Mouse (Mus musculus) T-helper 2 cell (primary cell): ENCODE results near the gene Pou4f1.

Source experiments
- in situ Hi-C: fragments of 300-600 bp; cut with MboI, MseI; formaldehyde crosslinking; loops from one replicate; pipeline ENCODE4 v1.15.1; 2025; ENCODE audit warnings: high pct_unique_total_duplicates

The Pou4f1 gene

DNA sequence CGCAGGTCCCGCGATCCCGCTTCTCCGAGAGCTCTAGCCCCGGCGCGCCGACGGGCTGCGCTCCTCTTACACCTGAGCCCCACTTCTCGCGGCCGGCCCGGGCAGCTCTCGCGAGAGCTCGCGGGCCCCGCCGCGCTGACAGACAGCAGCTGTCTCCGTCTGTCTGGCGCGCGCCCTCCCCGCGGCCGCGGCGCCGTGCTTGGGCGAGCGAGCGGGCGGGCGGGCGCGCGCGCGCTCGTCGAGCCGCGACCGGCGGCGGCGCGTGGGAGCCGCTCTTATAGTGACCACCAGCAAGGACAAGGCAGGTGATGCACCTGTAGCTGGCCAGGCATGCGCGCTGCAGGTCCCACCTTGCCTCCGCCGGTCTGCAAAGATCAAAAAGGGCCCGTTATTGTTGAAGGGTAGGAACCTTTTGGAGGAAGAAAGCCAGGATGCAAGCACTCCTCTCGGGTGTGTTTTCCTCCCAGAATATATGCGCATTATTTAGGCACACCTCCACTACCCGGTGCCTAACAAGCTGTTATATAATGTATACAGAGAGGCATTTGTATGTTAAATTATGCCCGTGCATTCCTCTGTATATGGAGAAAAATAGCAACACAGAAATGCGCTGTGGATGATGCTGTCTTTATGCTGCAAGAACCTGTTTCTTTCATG is at the start of gene Pou4f1:
Gene Pou4f1, minus strand, starts transcription at position 34 of the 657 bp plus-strand sequence.
- in situ Hi-C loops = loop anchor here (25.0 kb wide), 1 partner anchor 1381 kb away; the partner anchor contains the start of gene Fbxl3

DNA sequence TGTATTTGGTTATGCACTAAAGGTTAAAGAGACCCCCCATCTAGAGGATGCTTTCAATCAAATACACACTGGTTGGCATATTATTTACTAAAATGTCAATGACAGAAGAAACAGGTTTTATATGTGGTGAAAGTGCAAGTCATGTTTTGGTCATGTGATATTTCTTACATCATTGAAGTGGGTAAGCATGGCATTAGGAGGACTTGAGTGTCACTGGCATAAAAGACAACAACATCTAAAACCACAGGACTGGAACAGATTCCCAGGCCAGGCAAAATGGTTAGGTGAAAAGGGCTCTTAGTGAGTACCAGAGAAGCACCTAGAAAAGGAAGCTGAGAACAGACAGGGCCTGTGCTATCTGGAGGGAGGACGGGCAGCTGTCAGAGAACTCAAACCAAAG is 43.9 kb upstream of the Pou4f1 start:
- in situ Hi-C loops = loop anchor here (25.0 kb wide), 2 partner anchors 626 to 1376 kb away; partner anchors contain the start of gene Spry2

DNA sequence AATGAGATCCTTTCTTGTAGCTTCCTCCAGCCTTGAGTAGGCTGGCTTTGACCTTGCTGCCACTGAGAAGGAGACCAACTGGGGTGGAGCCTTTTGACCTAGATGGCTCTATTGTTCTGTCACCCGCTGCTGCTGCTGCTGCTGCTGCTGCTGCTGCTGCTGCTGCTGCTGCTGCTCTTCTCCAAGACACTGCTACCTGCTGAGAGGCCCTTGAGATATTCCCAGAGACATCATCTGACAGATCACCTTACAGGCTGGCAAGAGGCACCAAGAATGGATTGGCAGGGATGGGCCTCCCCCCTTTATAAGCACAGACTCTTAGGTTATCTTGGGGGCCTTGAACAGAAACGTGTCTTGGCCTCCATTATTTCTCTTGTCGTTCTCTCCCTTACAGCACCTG is 35.0 kb upstream of the Pou4f1 start:
- in situ Hi-C loops = loop anchor here (25.0 kb wide), 2 partner anchors 635 to 1385 kb away; partner anchors contain the start of gene Spry2

DNA sequence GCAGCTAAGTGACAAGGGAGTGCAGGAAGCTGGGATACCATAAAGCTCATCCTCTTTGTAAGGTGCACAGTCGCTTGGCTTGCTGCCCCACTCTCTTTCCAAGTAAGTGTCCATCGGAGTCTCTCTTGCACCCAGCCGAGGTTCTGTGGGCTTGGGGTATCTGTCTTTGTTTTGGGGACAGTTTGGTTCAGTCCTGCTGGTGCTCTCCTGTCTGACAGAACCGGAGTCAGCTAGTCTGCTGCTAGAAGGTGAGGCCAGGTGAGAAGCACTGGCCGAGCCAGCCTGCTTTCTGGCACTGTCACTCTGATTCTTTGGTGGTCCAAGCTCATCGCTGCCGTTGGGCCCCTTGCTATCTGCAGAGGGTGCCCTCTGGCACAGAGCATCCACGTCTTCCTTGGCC is 12.0 kb upstream of the Pou4f1 start:
- in situ Hi-C loops = no loop called here

DNA sequence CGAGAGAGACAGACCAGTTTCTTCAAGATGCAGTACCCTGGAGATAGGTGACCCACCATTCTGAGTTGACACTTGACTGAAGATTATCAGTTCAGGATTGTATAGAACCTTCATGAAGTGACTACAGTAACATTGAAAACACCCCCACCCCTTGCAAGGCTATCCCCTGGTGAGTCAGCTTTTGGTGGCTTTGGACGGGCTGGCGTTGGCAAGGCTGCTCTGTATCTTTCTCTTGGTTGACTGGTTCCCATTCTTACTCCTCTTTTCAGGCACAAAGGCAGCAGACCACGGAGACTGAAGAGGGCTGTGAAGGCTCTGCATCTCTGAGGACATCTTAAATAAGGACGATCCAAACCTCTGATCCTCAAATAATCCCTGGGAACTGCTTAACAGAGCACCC is 10.8 kb upstream of the Pou4f1 start:
- in situ Hi-C loops = no loop called here

DNA sequence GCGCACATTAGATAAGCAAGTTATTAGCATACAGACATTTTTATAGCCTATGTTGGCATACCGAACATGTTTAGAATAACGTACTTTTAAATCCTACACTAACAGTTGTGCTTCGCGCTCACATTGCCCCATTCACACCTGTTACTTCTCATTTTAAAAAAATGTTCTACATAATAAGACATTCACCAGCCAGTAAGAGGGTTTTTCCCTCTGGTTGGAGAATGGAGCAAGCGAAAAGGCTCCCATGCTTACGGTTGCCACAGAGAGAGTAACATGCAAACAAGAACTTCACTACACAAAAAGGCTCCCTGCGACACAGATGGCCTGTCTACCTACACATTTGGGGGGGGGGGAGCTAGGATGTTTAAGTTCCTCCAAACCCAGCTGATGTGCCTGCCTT is 9.8 kb upstream of the Pou4f1 start:
- in situ Hi-C loops = no loop called here

DNA sequence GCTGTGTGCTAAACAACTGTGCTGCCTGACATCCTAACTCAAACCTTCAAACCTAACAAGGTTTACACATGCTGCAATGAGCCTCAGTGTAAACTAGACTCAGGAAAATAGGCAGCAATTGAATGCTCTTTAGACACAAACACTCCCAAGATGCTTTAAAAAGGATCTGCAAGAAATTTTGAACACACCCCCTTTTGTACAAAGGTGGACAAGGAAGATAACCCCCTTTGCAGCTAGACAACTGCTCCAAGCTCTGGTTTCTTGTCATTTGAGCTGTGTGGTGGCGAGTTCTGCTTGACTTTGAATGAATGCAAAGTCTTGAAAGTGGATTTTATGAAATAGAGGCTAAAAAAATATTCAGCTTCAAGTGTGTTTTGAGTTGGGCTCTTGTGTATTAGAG is 7.6 kb upstream of the Pou4f1 start:
- in situ Hi-C loops = no loop called here

DNA sequence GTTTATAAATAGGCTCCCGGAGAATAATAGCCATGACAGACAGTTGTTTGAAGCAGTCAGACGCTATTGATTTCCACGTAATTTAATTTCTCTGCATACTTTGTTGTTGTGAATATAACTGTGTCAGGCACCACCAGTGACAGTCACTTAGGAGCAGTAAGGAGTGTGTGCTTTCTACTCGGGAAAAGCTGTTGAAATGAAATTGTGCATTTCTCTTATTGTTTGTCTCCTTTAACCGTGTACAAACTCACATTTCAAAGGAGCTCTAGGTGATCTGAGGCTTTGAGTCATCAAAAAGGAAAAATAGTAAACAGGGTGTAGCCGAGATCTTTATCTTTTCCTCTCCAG is 798 bp upstream of the Pou4f1 start:
- in situ Hi-C loops = loop anchor here (25.0 kb wide), 1 partner anchor 1381 kb away; the partner anchor contains the start of gene Fbxl3

DNA sequence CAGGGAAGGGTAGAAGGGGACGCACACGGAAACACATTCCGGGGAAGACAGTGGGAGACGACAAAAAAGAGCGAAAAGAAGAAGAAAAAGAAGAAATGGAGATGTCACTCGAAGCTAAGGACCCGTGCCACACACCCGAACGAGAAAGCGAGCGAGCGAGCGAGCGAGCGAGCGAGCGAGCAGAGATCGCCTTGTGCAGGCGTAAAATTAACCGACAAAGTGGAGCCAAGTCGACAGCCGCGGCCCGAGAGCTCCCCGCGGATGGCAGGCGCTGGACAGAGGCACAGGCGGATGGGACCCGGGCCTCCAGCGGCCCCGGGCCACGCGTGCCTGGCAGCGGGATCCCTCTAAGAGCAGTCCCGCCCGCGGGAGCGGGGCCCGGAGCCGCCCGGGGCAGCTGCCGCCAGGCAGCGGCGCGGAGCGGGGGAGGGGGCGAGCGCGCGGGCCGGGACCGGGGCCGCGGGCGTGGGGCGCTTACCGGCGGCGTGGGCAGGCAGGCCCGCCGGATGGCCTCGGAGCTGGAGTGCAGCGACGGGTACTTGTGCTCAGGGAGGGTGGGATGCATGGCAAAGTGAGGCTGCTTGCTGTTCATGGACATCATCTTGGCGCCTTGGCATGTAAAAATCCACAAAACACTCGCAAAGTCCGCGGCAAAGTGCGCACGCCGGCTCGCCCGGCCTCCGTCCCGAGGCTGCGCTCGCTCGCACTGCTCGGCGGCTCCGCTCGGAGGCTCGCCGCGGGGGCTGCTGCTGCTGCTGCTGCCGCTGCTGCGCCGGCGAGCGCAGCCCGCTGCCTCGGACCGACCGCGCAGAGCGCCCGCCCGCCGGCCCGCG is 450 bp downstream of the Pou4f1 start:
- in situ Hi-C loops = loop anchor here (25.0 kb wide), 1 partner anchor 1380 kb away; the partner anchor contains the start of gene Fbxl3

DNA sequence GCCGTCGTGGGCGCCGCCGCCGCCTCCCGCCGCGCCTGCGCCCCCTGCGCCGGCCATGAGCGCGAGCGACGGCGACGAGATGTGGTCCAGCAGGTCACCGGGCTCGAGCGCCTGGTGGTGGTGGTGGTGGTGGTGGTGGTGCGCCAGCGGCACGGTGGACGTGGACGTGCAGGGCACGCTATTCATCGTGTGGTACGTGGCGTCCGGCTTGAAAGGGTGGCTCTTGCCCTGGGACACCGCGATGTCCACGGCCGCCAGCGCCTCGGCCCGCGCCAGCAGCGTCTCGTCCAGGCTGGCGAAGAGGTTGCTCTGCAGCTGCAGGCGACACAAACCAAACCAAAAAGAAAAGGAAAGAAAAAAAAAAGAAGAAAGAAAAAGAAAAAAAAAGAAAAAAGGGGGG is 1.2 kb downstream of the Pou4f1 start:
- in situ Hi-C loops = loop anchor here (25.0 kb wide), 1 partner anchor 1379 kb away; the partner anchor contains the start of gene Fbxl3

DNA sequence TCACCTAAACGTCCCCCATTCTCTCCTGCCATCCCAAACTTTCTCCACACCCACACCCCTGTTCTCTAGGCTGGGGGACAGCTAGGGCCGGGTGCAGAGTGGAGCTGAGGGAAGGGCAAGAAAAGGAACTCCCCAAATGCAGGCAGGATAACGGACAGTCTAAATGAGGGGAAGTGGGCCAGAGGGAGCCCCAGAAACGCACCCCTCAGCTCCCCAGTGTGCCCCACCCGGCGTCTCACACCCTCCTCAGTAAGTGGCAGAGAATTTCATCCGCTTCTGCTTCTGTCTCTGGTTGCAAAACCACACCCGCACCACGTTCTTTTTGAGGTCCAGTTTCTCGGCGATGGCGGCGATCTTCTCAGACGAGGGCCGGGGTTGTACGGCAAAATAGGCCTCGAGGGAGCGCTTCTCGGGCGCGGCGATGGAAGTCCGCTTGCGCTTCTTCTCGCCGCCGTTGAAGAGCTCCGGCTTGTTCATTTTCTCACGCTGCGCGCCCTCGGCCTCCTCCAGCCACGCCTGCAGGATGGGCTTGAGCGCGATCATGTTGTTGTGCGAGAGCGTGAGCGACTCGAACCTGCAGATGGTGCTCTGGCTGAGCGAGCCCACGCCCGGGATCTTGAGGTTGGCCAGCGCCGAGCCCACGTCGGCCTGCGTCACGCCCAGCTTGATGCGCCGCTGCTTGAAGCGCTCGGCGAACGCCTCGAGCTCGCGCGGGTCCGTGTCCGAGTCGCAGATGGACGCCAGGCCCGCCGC is 2.1 kb downstream of the Pou4f1 start:
- in situ Hi-C loops = loop anchor here (25.0 kb wide), 1 partner anchor 1378 kb away; the partner anchor contains the start of gene Fbxl3

DNA sequence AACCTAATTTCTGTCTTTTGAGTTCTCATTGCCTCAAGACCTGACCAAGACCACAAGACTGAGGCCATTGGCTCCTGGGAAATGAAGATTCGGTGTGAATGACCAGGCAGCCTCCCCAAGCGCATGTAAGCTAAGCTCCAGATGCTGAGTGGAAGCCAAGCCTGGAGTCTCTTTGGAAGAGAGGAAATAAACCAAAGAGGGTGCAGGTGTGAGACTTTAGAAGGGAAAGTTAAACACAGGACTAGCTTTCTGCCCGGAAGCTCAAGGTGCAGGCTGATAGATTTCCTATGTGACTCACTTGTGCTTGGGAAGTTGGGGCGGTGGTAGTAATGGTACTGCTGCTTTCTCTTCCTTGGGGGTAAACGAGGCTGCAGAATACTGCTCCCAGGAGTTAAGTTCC is 3.0 kb downstream of the Pou4f1 start:
- in situ Hi-C loops = loop anchor here (25.0 kb wide), 1 partner anchor 1378 kb away; the partner anchor contains the start of gene Fbxl3

DNA sequence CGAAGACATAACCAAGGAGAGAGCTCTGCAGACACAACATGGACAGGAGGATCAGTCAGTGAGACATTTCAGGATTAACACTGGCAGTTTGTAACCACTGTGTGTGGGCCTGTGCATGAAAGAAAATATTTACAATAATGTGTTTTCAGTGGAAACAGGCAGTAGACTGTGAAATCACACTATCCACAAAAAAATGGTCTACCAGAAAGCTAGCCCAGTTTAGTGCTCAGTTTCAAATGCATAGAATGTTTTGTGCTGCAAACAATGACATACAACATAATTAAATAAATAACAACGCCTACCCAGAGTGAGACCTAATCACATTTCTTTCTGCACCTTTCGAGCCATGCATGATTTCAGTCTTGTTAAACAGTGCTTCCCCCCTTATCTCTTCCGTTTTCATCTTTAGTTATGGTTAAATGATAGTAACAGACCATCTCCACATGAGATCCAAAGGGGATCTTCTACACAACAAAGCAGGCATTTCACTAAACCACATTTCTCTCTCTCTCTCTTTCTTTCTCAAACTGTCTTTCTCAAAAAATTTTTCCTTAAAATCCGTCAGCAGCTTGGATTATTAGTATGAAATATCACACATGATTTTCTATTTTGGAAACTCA is 4.1 kb downstream of the Pou4f1 start:
- in situ Hi-C loops = loop anchor here (25.0 kb wide), 1 partner anchor 1376 kb away; the partner anchor contains the start of gene Fbxl3

DNA sequence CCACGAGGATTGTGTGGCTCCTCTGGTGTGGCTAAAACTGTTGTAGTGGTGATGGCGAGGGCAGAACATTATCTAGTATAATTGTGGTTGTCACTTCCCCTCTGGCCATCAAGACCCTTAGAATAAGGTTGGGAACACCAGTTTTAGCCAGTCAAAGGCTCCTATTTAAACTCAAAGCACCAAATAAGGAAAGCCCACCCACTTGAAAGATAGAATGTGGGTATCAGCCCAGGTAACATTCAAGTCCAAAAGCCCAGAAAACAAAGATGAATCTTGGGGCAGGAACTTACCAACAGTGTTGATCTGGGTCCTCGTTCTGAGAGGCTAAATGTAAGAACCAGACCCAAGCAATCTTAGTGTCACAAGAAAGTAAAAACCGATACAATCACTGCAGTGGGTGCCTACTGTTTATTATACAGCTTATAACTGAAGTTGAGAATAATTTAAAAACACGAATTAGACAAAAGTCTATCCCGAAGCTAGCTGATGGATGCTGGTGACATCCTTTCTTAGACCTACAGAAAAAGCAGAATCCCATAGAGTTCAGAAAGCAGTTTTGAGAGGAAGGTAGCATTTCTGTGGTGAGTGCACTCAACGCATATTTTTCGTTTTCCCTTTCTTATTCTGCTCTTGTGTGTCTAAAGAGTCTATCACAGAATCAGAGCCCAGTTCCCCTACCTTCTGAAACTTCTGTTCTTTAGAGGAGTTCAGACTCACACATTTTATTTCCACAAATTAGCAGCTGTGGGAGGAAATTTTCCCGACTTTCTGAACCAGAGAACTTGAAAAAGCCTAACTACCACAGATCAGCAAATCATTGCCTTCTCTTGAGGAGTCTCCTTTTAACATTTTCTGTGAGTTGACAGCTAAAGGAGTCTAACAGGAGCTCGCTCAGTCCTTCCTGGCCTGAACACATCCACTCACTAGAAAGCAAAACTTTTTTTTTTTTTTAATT is 6.2 kb downstream of the Pou4f1 start:
- in situ Hi-C loops = loop anchor here (25.0 kb wide), 1 partner anchor 1374 kb away; the partner anchor contains the start of gene Fbxl3

DNA sequence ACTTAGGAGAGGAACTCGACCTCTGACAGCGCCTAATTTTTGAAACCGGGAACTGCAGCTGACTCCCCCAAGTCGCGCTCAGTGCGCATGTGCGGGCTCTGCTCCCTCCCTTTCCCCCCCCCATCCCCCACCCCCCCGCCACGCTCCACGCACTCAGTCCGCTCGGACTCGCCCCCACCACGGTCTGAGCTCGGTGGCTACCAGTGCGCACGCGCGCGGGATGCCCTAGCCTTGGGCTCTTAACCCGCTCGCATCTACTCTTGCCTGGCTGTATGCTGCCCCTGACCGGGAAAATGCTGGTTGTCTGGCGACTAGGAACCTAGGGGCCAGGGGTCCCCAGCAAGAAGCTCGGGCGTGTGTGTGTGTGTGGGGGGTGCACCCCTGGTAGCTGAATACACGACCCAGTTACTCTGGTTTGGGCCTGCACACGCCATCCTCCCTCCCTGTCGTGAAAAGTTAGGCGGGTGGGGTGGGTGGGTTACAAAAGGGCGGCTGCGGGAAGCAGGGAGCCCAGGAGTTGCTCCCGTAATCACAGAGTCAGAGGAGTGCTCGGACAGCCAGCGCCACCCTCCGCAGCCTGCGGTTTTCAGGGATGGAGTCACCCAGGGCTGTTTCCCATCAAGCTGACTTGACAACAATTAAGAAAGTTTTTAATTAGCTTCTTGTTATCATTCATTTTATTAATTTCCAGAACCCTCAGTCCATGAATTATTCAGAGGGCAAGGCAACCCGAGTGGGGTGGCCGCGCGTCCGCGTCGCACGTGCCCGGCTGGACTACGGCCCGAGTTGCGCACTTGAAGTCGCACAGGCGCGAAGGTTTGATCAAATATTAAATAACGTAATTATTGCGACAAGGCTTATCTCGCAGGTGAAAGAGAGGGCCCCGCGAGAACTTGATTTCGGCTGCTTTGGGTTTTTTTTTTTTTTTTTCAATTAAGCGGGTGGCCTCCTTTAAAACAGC is 7.2 kb downstream of the Pou4f1 start:
- in situ Hi-C loops = loop anchor here (25.0 kb wide), 1 partner anchor 1373 kb away; the partner anchor contains the start of gene Fbxl3

DNA sequence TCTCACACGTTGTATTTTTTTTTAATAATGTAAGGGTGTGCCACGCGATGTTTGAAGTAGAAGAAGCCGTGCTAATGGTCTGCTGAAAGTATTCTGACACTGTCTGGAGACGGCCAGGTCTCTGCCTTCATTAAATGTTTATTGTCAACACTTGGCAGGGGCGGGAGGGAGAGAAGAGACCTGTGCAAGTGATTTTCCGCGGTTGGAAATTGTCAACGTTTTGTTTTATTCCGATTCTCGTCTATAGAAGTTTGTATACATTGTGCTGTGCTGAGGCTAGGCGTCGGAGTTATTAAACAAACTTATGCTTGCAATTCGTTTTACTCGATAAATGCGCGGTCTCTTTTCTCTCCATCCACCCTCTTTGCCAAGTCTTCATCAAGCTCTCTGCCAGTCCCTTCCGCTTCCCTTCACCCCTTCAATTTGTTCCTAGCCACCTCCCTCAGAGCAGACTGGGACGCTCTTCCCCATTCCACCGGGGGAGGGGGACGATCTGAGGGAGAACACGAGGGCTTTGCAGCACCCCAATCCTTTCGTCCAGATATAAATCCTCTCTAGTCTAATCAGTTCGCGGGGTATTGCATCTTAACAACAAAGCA is 8.2 kb downstream of the Pou4f1 start:
- in situ Hi-C loops = loop anchor here (25.0 kb wide), 1 partner anchor 1372 kb away; the partner anchor contains the start of gene Fbxl3

DNA sequence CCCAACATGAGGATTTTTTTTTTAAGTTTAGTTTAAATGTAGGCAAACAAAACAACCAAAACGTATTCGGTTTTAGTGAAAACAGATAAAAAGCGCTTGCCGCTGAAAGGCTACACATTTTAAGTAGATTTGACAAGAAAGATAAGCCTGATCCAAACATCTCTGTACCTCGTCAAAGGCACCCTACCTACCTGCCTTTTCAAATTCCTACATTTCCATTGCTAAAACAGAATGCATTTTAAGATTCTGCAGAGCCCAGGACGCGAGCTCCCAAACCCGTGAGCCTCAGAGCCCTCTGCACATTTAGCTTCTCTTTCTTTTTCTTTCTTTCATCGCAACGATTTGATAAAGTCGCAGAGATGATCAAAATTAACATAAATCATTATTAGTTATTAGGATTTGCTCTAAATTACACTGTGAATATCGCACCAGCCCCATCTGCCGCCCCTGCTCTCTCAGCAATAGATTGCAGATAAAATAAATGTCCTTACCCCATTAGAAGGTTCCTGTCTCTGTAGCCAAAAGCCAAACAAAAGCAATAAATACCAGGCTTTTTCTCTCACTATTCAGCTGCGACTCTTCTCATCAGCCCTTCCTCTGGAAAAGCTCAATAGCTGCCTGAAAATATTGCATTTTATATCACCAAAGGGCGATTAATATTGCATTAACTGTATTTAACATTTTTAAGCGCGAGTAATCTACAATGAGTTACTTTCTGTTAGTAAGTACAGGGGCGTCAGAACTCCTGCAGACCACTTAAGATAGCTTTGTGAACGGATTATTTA is 8.9 kb downstream of the Pou4f1 start:
- in situ Hi-C loops = loop anchor here (25.0 kb wide), 1 partner anchor 1372 kb away; the partner anchor contains the start of gene Fbxl3
